Mouse (Mus musculus) erythroblast, embryonic 14.5 days (primary cell): ENCODE measurements around the gene Fam98a.

Source experiments
- GATA1 ChIP-seq: IDR thresholded peaks from 2 replicates; pipeline ENCODE4 v1.6.1; 2012; ENCODE audit warnings: low read length, inconsistent platforms, mixed read lengths
- TAL1 ChIP-seq: IDR thresholded peaks from 3 replicates; pipeline ENCODE4 v1.6.1; 2012; ENCODE audit warnings: low read length, inconsistent platforms, mixed read lengths

GRCm38 (mm10) chr17:75526411-75526810, 25.3 kb downstream of the Fam98a start:
- TF ChIP-seq GATA1 (no peak), TAL1 (no peak)
